Mouse (Mus musculus): ENCODE measurements around the gene Fam20a. TPM values are rescaled to one million over a fixed set of nuclear protein-coding genes. Genes with fewer than 3 reads are reported as not detected.

Gene Fam20a
- polyA plus RNA-seq, 1 experiment, result 3.4 TPM

- no peak overlapping the region for H3K4me3 ChIP-seq (replicated peaks; ENCODE audit: control insufficient read depth, low read depth, low read length)
- 83% methylated on average over 22 of the region's 22 CpGs for WGBS
- H3K4me1 ChIP-seq (ENCODE audit: control insufficient read depth, insufficient read depth, low read length), result no peaks in the 10 kb centered on the region; the same call in 1 of the 2 replicates
- no peak for TF ChIP-seq POLR2A (IDR thresholded peaks at IDR 0.05; ENCODE audit: borderline replicate concordance, control insufficient read depth, low read depth, low read length)
- TF ChIP-seq CTCF (IDR thresholded peaks at IDR 0.05; ENCODE audit: control insufficient read depth, insufficient read depth, low read length), result no peak
- H3K27ac ChIP-seq (ENCODE audit: control insufficient read depth, insufficient read depth, low read depth, low read length, poor library complexity), result no peak overlapping the region
These were observed 17.5 kb downstream of the Fam20a start for GRCm38 (mm10) chr11:109704311-109705205.

GRCm38 (mm10) chr11:109703845-109704244, 18.2 kb downstream of the Fam20a start:
- no peak for TF ChIP-seq POLR2A (IDR thresholded peaks at IDR 0.05; ENCODE audit: borderline replicate concordance, control insufficient read depth, low read depth, low read length)
- WGBS, result 77% methylated on average over 9 of the region's 9 CpGs
- Histone ChIP-seq H3K27ac (ENCODE audit: control insufficient read depth, insufficient read depth, low read depth, low read length, poor library complexity) (no peak overlapping the region), H3K4me1 (ENCODE audit: control insufficient read depth, insufficient read depth, low read length) (no peaks in the 10 kb centered on the region; the same call in 1 of the 2 replicates), H3K4me3 (replicated peaks; ENCODE audit: control insufficient read depth, low read depth, low read length) (no peak overlapping the region)

GRCm38 (mm10) chr11:109702031-109702815, 19.9 kb downstream of the Fam20a start:
- H3K4me1 ChIP-seq (ENCODE audit: control insufficient read depth, insufficient read depth, low read length), result no peaks in the 10 kb centered on the region; the same call in 1 of the 2 replicates
- no peak for TF ChIP-seq CTCF (IDR thresholded peaks at IDR 0.05; ENCODE audit: control insufficient read depth, insufficient read depth, low read length)
- TF ChIP-seq POLR2A (IDR thresholded peaks at IDR 0.05; ENCODE audit: borderline replicate concordance, control insufficient read depth, low read depth, low read length), result no peak
- H3K27ac ChIP-seq (ENCODE audit: control insufficient read depth, insufficient read depth, low read depth, low read length, poor library complexity), result no peak overlapping the region
- no peak overlapping the region for H3K4me3 ChIP-seq (replicated peaks; ENCODE audit: control insufficient read depth, low read depth, low read length)
- WGBS, result 79% methylated on average over 10 of the region's 10 CpGs

GRCm38 (mm10) chr11:109700761-109701160, 21.3 kb downstream of the Fam20a start:
- Histone ChIP-seq H3K4me1 (ENCODE audit: control insufficient read depth, insufficient read depth, low read length) (no peaks in the 10 kb centered on the region), H3K27ac (ENCODE audit: control insufficient read depth, insufficient read depth, low read depth, low read length, poor library complexity) (no peak overlapping the region), H3K4me3 (replicated peaks; ENCODE audit: control insufficient read depth, low read depth, low read length) (no peak overlapping the region)
- TF ChIP-seq POLR2A (IDR thresholded peaks at IDR 0.05; ENCODE audit: borderline replicate concordance, control insufficient read depth, low read depth, low read length) (no peak), CTCF (IDR thresholded peaks at IDR 0.05; ENCODE audit: control insufficient read depth, insufficient read depth, low read length) (no peak)
- 28% methylated on average over 6 of the region's 6 CpGs for WGBS

- no peak overlapping the region for H3K4me3 ChIP-seq (replicated peaks; ENCODE audit: control insufficient read depth, low read depth, low read length)
- 71% methylated on average over 2 of the region's 2 CpGs for WGBS
- TF ChIP-seq POLR2A (IDR thresholded peaks at IDR 0.05; ENCODE audit: borderline replicate concordance, control insufficient read depth, low read depth, low read length) (no peak), CTCF (IDR thresholded peaks at IDR 0.05; ENCODE audit: control insufficient read depth, insufficient read depth, low read length) (no peak)
- H3K27ac ChIP-seq (ENCODE audit: control insufficient read depth, insufficient read depth, low read depth, low read length, poor library complexity), result no peak overlapping the region
- H3K4me1 ChIP-seq (ENCODE audit: control insufficient read depth, insufficient read depth, low read length), result no peaks in the 10 kb centered on the region
These were observed 22.3 kb downstream of the Fam20a start for GRCm38 (mm10) chr11:109699784-109700183.

- WGBS, result 82% methylated on average over 10 of the region's 10 CpGs
- no peak overlapping the region for H3K27ac ChIP-seq (ENCODE audit: control insufficient read depth, insufficient read depth, low read depth, low read length, poor library complexity)
- TF ChIP-seq POLR2A (IDR thresholded peaks at IDR 0.05; ENCODE audit: borderline replicate concordance, control insufficient read depth, low read depth, low read length) (no peak), CTCF (IDR thresholded peaks at IDR 0.05; ENCODE audit: control insufficient read depth, insufficient read depth, low read length) (no peak)
- H3K4me1 ChIP-seq (ENCODE audit: control insufficient read depth, insufficient read depth, low read length), result no peaks in the 10 kb centered on the region
- H3K4me3 ChIP-seq (replicated peaks; ENCODE audit: control insufficient read depth, low read depth, low read length), result no peak overlapping the region
These were observed 23.3 kb downstream of the Fam20a start for GRCm38 (mm10) chr11:109698740-109699139.

- no peak overlapping the region for H3K27ac ChIP-seq (ENCODE audit: control insufficient read depth, insufficient read depth, low read depth, low read length, poor library complexity)
- WGBS, result 81% methylated on average over 5 of the region's 5 CpGs
- no peak overlapping the region for H3K4me3 ChIP-seq (replicated peaks; ENCODE audit: control insufficient read depth, low read depth, low read length)
- TF ChIP-seq POLR2A (IDR thresholded peaks at IDR 0.05; ENCODE audit: borderline replicate concordance, control insufficient read depth, low read depth, low read length) (no peak), CTCF (IDR thresholded peaks at IDR 0.05; ENCODE audit: control insufficient read depth, insufficient read depth, low read length) (no peak)
- H3K4me1 ChIP-seq (ENCODE audit: control insufficient read depth, insufficient read depth, low read length), result no peaks in the 10 kb centered on the region
These were observed 24.9 kb downstream of the Fam20a start for GRCm38 (mm10) chr11:109697089-109697643.

- WGBS, result 42% methylated on average over 4 of the region's 4 CpGs
- H3K4me3 ChIP-seq (replicated peaks; ENCODE audit: control insufficient read depth, low read depth, low read length), result no peak overlapping the region
- TF ChIP-seq CTCF (IDR thresholded peaks at IDR 0.05; ENCODE audit: control insufficient read depth, insufficient read depth, low read length), result no peak
- TF ChIP-seq POLR2A (IDR thresholded peaks at IDR 0.05; ENCODE audit: borderline replicate concordance, control insufficient read depth, low read depth, low read length), result no peak
- no peak overlapping the region for H3K27ac ChIP-seq (ENCODE audit: control insufficient read depth, insufficient read depth, low read depth, low read length, poor library complexity)
- no peaks in the 10 kb centered on the region for H3K4me1 ChIP-seq (ENCODE audit: control insufficient read depth, insufficient read depth, low read length)
These were observed 25.6 kb downstream of the Fam20a start for GRCm38 (mm10) chr11:109696519-109696918.
